Mouse (Mus musculus) intestine, embryonic 16.5 days (tissue): ENCODE data around the gene Eif5. TPM values are rescaled to one million over a fixed set of nuclear protein-coding genes. Genes with fewer than 3 reads are reported as not detected.

Experiments used
- ATAC-seq: fragments of 200-750 bp; cut with Nextera tagmentation; 2 replicates; pipeline ENCODE4 v1.8.0; 2017; ENCODE audit warnings: moderate TSS enrichment, moderate library complexity
- H3K27ac ChIP-seq: fragments of 300-500 bp; sonication (generic); 2 replicates; pipeline ENCODE4 v1.5.1; 2014; ENCODE audit warnings: mild to moderate bottlenecking, low read length
- H3K27me3 ChIP-seq: fragments of 300-500 bp; sonication (generic); replicated peaks from 2 replicates; pipeline ENCODE4 v1.6.1; 2014; ENCODE audit warnings: low read length, control low read depth, mixed read lengths; ENCODE audit not compliant: control insufficient read depth, insufficient read depth
- H3K36me3 ChIP-seq: fragments of 300-500 bp; sonication (generic); 2 replicates; pipeline ENCODE4 v1.6.1; 2014; ENCODE audit warnings: low read length, control low read depth; ENCODE audit not compliant: control insufficient read depth, insufficient read depth
- H3K4me1 ChIP-seq: fragments of 300-500 bp; sonication (generic); 2 replicates; pipeline ENCODE4 v1.6.1; 2014; ENCODE audit warnings: low read length, control low read depth, mixed read lengths; ENCODE audit not compliant: control insufficient read depth, insufficient read depth
- H3K4me2 ChIP-seq: fragments of 300-500 bp; sonication (generic); 2 replicates; pipeline ENCODE4 v1.6.1; 2014; ENCODE audit warnings: low read depth, low read length, control low read depth
- H3K4me3 ChIP-seq: fragments of 300-500 bp; sonication (generic); 2 replicates; pipeline ENCODE4 v1.5.1; 2014; ENCODE audit warnings: mild to moderate bottlenecking, low read length
- H3K9ac ChIP-seq: fragments of 300-500 bp; sonication (generic); 2 replicates; pipeline ENCODE4 v1.6.1; 2014; ENCODE audit warnings: low read depth, low read length
- H3K9me3 ChIP-seq: fragments of 300-500 bp; sonication (generic); 2 replicates; pipeline ENCODE4 v1.6.1; 2016; ENCODE audit warnings: low read length, control low read depth; ENCODE audit not compliant: control insufficient read depth
- WGBS: fragments of 180-500 bp; shearing (Covaris S2); extraction: QIAGEN DNeasy Blood & Tissue Kit; methylation state at CpG from one replicate; pipeline ENCODE4 v1.1.7; 2014; 5-methylcytosine and 5-hydroxymethylcytosine counted together
- polyA plus RNA-seq: library from polyadenylated mRNA; unstranded; fragments of >200 nt; fragmentation: Nextera tagmentation; extraction: Ambion mirVana; gene quantifications from 2 replicates; pipeline ENCODE4 v1.2.1, GENCODE M21; 2015

The Eif5 gene
- polyA plus RNA-seq = 523 and 531 TPM in 2 replicates

DNA sequence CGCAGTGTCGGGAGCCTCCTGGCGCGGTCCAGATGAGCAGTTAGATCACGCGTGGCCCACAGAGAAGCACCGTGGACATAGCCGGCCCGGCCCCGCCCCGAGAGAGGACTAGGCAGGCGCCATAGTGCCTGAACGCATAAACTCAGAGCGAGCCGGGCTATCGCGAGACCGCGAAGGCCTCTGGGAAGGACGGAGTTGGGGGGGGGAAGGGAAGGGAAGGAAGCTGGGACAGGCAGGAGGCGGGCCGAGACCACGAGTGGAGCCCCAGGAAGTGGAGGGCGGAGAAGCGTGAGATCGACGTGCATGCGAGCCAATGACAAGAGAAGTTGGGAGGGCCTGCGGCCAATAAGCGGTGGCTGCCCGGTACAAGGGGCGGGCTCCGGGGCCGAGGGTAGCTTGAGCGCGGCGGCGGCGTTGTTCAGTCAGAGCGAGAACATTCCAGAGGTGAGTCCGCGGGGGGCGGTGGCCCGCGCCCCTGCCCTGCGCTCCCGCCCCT lies at the start of gene Eif5:
Eif5 (plus strand) TSS at position 221 of the 496 bp plus-strand sequence.
- H3K27ac ChIP-seq = peak within 1 kb of the TSS; percentile 99
- H3K36me3 ChIP-seq = peaks cover 9% of the 10 kb centered on the region; the same call in 1 of the 2 replicates
- ATAC-seq = peak; percentile 97
- H3K27me3 ChIP-seq = no peaks in the 10 kb centered on the region
- H3K4me3 ChIP-seq = peak within 1 kb of the TSS; percentile 94
- H3K4me1 ChIP-seq = peaks cover 15% of the 10 kb centered on the region
- H3K9ac ChIP-seq = peak within 1 kb of the TSS; percentile 99
- WGBS = 0% methylated on average over 45 of the region's 47 CpGs
- H3K4me2 ChIP-seq = peak within 1 kb of the TSS; percentile 75
- H3K9me3 ChIP-seq = no peaks in the 10 kb centered on the region

DNA sequence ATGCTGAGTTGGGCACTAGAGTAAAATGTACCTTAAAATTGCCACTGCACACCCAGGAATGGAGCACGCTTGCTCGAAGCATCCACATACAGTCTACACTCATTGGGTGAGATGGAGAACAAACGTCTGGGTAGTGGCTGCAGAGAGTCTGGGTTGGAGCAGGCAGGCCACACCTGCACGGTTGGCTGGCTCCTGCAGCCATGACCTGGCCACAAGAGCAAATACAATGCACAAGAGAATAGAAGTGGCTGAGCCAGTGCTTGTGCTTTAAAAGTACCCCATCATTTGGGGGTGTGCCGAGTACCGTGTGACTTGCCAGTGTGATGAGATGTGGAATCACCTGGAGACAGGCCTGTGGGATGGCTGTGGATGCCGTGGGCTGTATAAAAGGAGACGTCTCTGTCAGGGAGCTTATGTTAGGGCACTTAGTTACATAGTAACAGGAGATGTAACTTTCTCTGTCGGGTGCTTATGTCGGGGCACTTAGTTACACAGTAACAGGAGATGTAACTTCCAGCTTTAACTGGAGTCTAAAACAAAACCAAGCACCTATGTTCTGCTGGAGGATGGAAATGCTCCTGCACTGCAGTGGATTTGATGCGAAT lies 48.5 kb upstream of the Eif5 start:
- no peaks in the 10 kb centered on the region for H3K36me3 ChIP-seq
- H3K4me3 ChIP-seq = no peak overlapping the region
- peaks cover 16% of the 10 kb centered on the region for H3K4me1 ChIP-seq
- H3K27me3 ChIP-seq = peaks cover 25% of the 10 kb centered on the region
- H3K4me2 ChIP-seq = no peak overlapping the region
- ATAC-seq = no peak
- H3K27ac ChIP-seq = no peak overlapping the region
- H3K9ac ChIP-seq = no peak overlapping the region
- WGBS = 62% methylated on average over 11 of the region's 11 CpGs
- H3K9me3 ChIP-seq = no peaks in the 10 kb centered on the region

DNA sequence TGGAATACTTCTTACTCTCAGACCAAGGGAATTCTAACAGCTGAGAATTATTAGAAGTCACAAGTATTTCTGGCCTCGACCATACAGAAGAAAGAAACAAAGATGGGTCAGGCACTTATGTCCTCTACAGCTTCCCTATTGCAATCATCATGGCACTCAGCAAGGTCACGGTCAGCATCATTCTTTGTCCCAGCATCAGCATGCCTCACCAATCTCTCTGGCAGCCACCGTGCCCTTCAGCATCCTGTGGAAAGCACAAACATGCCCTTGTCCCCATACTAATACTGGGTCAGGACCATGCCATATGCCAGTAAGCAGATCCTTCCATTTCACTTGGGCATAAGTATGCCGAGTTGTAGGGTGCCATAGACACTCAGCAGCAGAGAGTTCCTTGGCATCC lies 42.9 kb upstream of the Eif5 start:
- no peak for ATAC-seq
- Histone ChIP-seq H3K27me3 (no peaks in the 10 kb centered on the region), H3K27ac (no peak overlapping the region), H3K36me3 (no peaks in the 10 kb centered on the region), H3K9ac (no peak overlapping the region), H3K4me3 (no peak overlapping the region), H3K4me1 (no peaks in the 10 kb centered on the region), H3K9me3 (no peaks in the 10 kb centered on the region), H3K4me2 (no peak overlapping the region)
- 74% methylated on average over 4 of the region's 4 CpGs for WGBS

DNA sequence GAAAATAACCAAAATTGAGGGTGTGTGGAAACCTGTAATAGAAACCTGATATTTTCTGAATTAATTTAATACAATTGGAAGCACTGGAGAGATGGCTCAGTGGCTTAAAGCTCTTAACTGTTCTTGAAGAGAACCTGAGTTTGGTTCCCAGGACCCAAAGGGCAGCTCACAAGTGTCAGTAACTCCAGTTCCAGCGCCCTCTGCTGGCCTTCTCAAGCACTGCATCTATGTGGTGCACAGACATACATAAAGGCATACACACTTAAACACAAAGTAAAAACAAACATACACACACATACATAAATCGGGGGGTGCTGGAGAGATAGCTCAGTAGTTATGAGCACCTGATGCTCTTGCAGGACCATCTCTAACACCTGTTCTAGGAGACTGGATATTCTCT lies 40.7 kb upstream of the Eif5 start:
- no peaks in the 10 kb centered on the region for H3K27me3 ChIP-seq
- H3K4me3 ChIP-seq = no peak overlapping the region
- no peak for ATAC-seq
- no peaks in the 10 kb centered on the region for H3K4me1 ChIP-seq
- no peak overlapping the region for H3K27ac ChIP-seq
- H3K9ac ChIP-seq = no peak overlapping the region
- no peaks in the 10 kb centered on the region for H3K9me3 ChIP-seq
- WGBS = 42% methylated on average over 2 of the region's 2 CpGs
- H3K4me2 ChIP-seq = no peak overlapping the region
- no peaks in the 10 kb centered on the region for H3K36me3 ChIP-seq

DNA sequence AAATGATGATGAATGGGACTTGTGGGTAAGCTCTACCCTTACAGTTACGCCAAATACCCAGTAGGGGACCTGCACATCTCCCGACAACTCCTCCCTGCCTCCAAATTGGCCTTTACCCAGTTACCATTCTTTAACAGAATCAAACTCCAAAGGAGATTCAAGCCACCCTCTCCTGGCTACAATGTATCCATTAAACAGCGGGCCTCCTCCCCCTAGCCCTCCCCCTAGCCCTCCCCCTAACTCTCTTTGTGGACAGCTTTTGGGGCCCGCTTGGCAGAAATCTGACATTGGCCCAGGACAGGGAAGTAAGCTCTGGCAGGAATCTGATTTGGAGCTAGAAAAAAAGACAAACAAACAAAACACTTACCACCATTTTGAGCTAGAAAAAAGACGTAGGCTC lies 38.2 kb upstream of the Eif5 start:
- no peak for ATAC-seq
- Histone ChIP-seq H3K9ac (no peak overlapping the region), H3K4me3 (no peak overlapping the region), H3K9me3 (no peaks in the 10 kb centered on the region), H3K27me3 (no peaks in the 10 kb centered on the region), H3K36me3 (no peaks in the 10 kb centered on the region), H3K27ac (no peak overlapping the region), H3K4me1 (no peaks in the 10 kb centered on the region; the same call in 1 of the 2 replicates), H3K4me2 (no peak overlapping the region)
- 70% methylated on average over 5 of the region's 5 CpGs for WGBS

DNA sequence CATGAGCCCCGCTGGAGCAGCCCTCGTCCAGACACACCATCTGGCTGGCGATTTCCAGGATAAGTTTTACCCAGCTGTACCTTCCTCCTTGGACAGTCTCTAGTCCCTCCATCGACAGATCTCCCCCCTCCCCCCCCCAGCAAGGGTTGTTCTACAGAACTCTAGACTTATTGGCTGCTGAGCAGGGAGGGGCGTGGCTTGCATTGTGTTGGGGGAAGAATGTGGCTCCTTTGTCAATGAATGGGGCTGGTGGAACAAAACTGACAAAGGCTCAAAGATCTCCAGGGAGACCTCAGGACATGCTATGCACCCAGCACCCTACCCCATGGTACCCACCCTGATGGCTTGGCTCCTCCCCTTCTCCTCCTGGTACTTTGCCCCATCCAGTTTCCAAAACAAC lies 37.1 kb upstream of the Eif5 start:
- H3K27me3 ChIP-seq = no peaks in the 10 kb centered on the region
- H3K4me3 ChIP-seq = no peak overlapping the region
- no peaks in the 10 kb centered on the region for H3K9me3 ChIP-seq
- H3K36me3 ChIP-seq = no peaks in the 10 kb centered on the region
- WGBS = 35% methylated on average over 5 of the region's 5 CpGs
- H3K27ac ChIP-seq = no peak overlapping the region
- no peak overlapping the region for H3K9ac ChIP-seq
- ATAC-seq = no peak
- no peak overlapping the region for H3K4me2 ChIP-seq
- no peaks in the 10 kb centered on the region; the same call in 1 of the 2 replicates for H3K4me1 ChIP-seq

DNA sequence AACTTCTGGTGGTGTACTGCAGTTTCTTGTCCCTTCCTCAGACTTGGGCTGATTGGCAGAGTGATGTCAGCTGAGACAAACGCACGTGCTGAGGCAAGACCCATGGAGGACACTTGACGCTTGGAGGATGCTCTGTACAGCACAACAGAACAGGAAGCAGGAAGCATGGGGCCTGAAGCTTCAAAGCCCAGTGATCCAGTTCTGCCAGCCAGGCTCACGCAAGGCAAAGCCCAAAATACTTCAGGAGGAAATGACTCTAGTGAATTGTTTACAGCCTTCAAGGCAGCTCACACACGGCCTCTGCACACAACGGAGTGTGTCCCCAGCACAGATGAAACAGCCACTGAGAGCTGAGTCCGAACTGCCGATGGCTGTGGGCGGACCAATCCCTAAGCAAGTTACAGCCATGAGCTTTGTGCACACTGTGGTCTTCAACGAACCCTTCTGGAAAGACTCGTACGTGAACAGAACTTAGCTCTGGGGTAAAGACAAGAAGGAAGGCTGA lies 34.7 kb upstream of the Eif5 start:
- Histone ChIP-seq H3K36me3 (no peaks in the 10 kb centered on the region), H3K4me1 (no peaks in the 10 kb centered on the region; the same call in 1 of the 2 replicates), H3K9me3 (no peaks in the 10 kb centered on the region), H3K4me3 (no peak overlapping the region), H3K9ac (no peak overlapping the region), H3K27me3 (no peaks in the 10 kb centered on the region), H3K4me2 (no peak overlapping the region), H3K27ac (no peak overlapping the region)
- ATAC-seq = no peak
- WGBS = 64% methylated on average over 12 of the region's 12 CpGs

DNA sequence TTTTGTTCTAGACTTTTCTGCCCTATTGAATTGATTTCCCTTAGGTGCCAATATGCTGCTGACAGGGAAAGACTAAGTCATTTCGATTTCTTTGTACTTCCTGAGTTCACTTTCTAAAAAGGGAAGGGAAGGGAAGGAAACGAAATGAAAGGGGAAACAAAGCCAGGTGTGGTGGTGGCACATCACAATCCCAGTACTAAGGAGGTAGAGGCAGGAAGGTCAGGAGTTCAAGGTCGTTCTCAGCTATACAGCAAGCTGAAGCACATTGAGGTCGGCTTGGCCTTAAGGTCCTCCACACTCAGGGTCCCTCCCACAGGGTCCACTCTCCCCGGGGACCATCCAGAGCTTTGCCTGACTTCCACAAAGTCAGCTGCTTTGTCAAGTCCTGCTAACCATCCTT lies 34.2 kb upstream of the Eif5 start:
- H3K4me3 ChIP-seq = no peak overlapping the region
- no peaks in the 10 kb centered on the region for H3K36me3 ChIP-seq
- ATAC-seq = no peak
- no peaks in the 10 kb centered on the region for H3K9me3 ChIP-seq
- no peaks in the 10 kb centered on the region for H3K27me3 ChIP-seq
- H3K4me2 ChIP-seq = no peak overlapping the region
- WGBS = 66% methylated on average over 5 of the region's 5 CpGs
- H3K9ac ChIP-seq = no peak overlapping the region
- H3K27ac ChIP-seq = no peak overlapping the region
- H3K4me1 ChIP-seq = no peaks in the 10 kb centered on the region; the same call in 1 of the 2 replicates

DNA sequence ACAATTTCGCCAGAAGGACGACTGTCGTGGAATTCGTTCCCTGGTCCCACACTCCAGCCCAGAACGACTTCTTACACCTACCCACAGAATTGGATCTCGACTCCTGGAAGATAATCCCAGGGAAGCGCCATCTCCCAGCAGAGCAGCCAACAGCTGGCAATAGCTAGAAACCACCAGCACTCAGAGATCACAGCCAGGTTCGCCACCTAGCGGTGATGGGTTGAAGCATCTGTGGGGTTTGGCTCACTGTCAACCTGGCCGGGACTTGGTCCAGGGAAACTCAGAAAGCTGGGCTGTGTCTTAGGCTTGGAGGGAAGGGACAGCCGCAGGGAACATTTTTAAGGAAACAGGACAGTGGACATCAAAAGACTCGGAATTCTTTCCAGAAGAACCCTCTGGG lies 32.9 kb upstream of the Eif5 start:
- H3K4me1 ChIP-seq = no peaks in the 10 kb centered on the region; the same call in 1 of the 2 replicates
- H3K9me3 ChIP-seq = no peaks in the 10 kb centered on the region
- H3K4me2 ChIP-seq = peak overlapping the region; percentile 38
- 4% methylated on average over 12 of the region's 12 CpGs for WGBS
- H3K9ac ChIP-seq = peak overlapping the region; percentile 8; the same call in 1 of the 2 replicates
- no peak overlapping the region for H3K27ac ChIP-seq
- H3K36me3 ChIP-seq = no peaks in the 10 kb centered on the region
- H3K4me3 ChIP-seq = peak overlapping the region; percentile 18; the same call in 1 of the 2 replicates
- peak; percentile 83 for ATAC-seq
- H3K27me3 ChIP-seq = no peaks in the 10 kb centered on the region
